Mouse (Mus musculus) embryonic facial prominence, embryonic 15.5 days (tissue): ENCODE data around the gene Usp1. TPM values are rescaled to one million over a fixed set of nuclear protein-coding genes. Genes with fewer than 3 reads are reported as not detected.

ENCODE experiments used
- ATAC-seq: fragments of 200-750 bp; cut with Nextera tagmentation; 2 replicates; pipeline ENCODE4 v1.8.0; 2017; ENCODE audit warnings: low read depth, moderate TSS enrichment; ENCODE audit not compliant: insufficient number of reproducible peaks, low FRiP score, low TSS enrichment
- H3K27ac ChIP-seq: fragments of 300-500 bp; sonication (generic); replicated peaks from 2 replicates; pipeline ENCODE4 v1.5.1; 2015; ENCODE audit warnings: mild to moderate bottlenecking, inconsistent platforms
- H3K27me3 ChIP-seq: fragments of 300-500 bp; sonication (generic); 2 replicates; pipeline ENCODE4 v1.6.1; 2015; ENCODE audit warnings: inconsistent platforms
- H3K36me3 ChIP-seq: fragments of 300-500 bp; sonication (generic); 2 replicates; pipeline ENCODE4 v1.6.1; 2015; ENCODE audit warnings: mild to moderate bottlenecking, inconsistent platforms
- H3K4me1 ChIP-seq: fragments of 300-500 bp; sonication (generic); 2 replicates; pipeline ENCODE4 v1.6.1; 2015; ENCODE audit warnings: inconsistent platforms
- H3K4me2 ChIP-seq: fragments of 300-500 bp; sonication (generic); replicated peaks from 2 replicates; pipeline ENCODE4 v1.6.1; 2015; ENCODE audit warnings: mild to moderate bottlenecking, inconsistent platforms
- H3K4me3 ChIP-seq: fragments of 300-500 bp; sonication (generic); replicated peaks from 2 replicates; pipeline ENCODE4 v1.5.1; 2015; ENCODE audit warnings: mild to moderate bottlenecking, inconsistent platforms
- H3K9ac ChIP-seq: fragments of 300-500 bp; sonication (generic); 2 replicates; pipeline ENCODE4 v1.6.1; 2015; ENCODE audit warnings: inconsistent platforms
- H3K9me3 ChIP-seq: fragments of 300-500 bp; sonication (generic); replicated peaks from 2 replicates; pipeline ENCODE4 v1.6.1; 2016; ENCODE audit warnings: inconsistent platforms
- WGBS: fragments of 180-500 bp; shearing (Covaris S2); methylation state at CpG from one replicate; pipeline ENCODE4 v1.1.7; 2015; 5-methylcytosine and 5-hydroxymethylcytosine counted together
- polyA plus RNA-seq: library from polyadenylated mRNA; unstranded; fragments of >200 nt; fragmentation: Nextera tagmentation; extraction: Ambion mirVana; gene quantifications from 2 replicates; pipeline ENCODE4 v1.2.1, GENCODE M21; 2015

Gene Usp1
- 78.7 and 90.3 TPM in 2 replicates for polyA plus RNA-seq

DNA sequence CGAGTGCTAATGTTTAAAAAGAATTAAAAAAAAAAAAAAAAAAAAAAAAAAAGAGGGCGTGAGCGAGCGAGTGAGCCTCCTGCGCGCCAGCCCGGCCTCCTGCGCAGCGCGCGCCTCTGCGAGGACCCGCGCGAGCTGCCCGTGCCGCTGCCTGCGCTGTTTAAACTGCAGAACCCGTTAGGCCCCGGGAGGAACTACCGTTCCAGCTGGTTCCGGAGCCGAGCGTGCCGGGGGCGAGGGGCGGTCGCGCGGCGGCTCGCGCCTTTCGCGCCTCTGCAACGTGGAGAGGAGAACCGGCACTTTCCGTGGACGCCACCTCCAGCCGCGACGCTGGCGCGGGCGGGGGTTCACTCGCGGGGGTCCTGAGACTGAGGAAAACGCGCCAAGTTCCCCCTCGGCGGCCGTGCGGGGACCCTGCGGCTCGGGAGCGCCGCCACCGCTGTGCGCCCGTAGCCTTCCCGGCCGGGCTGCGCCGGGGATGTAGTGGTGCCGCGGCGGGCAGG is at the start of gene Usp1:
Usp1 (plus strand) TSS at position 243 of the 503 bp plus-strand sequence.
- Histone ChIP-seq H3K9me3 (no peaks in the 10 kb centered on the region), H3K4me1 (peaks cover 18% of the 10 kb centered on the region), H3K4me2 (peak within 1 kb of the TSS; percentile 77), H3K9ac (peak within 1 kb of the TSS; percentile 77), H3K27ac (peak within 1 kb of the TSS; percentile 100), H3K27me3 (no peaks in the 10 kb centered on the region), H3K4me3 (peak within 1 kb of the TSS; percentile 64), H3K36me3 (no peaks in the 10 kb centered on the region)
- ATAC-seq, result peak; percentile 58
- 0% methylated on average over 45 of the region's 67 CpGs for WGBS

DNA sequence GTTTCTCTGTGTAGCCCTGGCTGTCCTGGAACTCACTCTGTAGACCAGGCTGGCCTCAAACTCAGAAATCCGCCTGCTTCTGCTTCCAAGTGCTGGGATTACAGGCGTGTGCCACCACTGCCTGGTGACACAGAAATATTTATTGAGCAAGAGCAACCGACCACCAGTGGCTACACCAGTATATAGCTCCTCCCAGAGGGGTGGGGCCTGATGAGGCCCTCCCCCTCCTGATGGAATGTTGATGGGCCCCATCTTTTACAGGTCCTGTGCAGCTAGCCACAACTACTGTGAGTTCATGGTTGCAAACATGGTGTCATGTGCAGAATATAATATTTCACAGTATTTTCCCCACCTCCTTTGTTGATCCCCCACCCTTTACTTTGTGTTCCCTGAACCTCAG is 40.9 kb upstream of the Usp1 start:
- Histone ChIP-seq H3K9ac (no peak overlapping the region), H3K9me3 (no peaks in the 10 kb centered on the region), H3K36me3 (no peaks in the 10 kb centered on the region), H3K4me1 (no peaks in the 10 kb centered on the region), H3K4me3 (no peak overlapping the region), H3K27ac (no peak overlapping the region), H3K4me2 (no peak overlapping the region), H3K27me3 (no peaks in the 10 kb centered on the region)
- no peak for ATAC-seq
- 68% methylated on average over 3 of the region's 3 CpGs for WGBS

DNA sequence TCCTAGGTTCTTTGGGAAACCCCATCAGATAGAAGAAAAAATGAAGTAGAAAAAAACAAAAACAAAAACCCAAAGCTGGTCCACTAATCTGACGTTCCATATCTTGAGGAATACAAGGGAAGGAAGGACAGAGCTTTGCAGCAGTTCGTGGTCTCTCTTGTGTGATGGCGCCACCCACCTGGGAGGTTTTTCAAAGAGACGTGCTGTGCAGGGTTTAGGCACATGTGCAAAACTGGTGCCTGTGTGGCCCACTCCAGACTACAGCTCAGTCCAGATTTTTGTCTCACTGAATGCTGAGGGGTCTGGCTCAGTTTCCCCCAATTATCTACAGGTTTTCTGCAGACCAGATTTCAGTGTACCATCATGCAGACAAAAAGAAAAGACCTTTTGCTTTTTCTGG is 37.2 kb upstream of the Usp1 start:
- Histone ChIP-seq H3K4me3 (no peak overlapping the region), H3K4me2 (no peak overlapping the region), H3K9ac (no peak overlapping the region), H3K27me3 (no peaks in the 10 kb centered on the region), H3K4me1 (no peaks in the 10 kb centered on the region), H3K27ac (no peak overlapping the region), H3K36me3 (no peaks in the 10 kb centered on the region), H3K9me3 (no peaks in the 10 kb centered on the region)
- no peak for ATAC-seq
- WGBS, result 67% methylated on average over 4 of the region's 4 CpGs

DNA sequence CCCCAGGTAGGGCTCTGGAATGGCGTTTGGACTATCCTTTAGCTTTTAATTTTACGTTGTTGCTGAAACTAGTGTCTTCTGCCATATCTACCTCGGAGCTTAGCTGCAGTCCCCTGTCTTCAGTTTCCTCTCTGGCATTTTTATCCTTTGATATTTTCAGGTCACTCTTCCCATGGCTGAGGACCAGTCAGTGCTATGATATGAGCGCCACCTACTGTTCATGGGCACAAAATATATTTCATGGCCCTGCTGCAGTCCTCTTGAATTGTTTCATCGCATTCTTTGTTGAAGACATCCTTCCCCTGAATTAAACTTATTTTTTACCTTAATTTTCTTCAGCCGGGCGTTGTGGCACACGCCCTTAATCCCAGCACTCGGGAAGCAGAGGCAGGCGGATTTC is 36.5 kb upstream of the Usp1 start:
- 16% methylated on average over 10 of the region's 10 CpGs for WGBS
- Histone ChIP-seq H3K4me2 (no peak overlapping the region), H3K27ac (no peak overlapping the region), H3K9me3 (no peaks in the 10 kb centered on the region), H3K9ac (no peak overlapping the region), H3K36me3 (no peaks in the 10 kb centered on the region), H3K27me3 (no peaks in the 10 kb centered on the region), H3K4me3 (no peak overlapping the region), H3K4me1 (no peaks in the 10 kb centered on the region)
- no peak for ATAC-seq

DNA sequence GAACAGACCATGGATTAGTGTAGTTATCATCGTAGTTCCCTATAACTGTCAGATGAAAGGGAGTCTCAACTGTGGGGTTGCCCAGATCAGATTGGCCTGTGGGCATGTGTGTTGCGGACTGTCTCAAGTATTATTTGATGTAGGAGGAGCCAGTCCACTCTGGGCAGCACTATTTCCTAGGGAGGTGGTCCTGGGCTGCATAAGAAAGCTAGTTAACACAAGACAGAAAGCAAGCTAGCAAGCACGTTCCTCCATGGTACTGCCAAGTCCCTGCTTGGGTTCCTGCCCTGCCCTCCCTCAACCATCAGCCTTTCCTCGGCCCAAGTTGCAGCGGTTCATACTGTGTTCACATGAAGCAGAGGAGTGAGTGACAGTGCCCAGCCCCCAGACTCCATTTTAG is 13.4 kb upstream of the Usp1 start:
- Histone ChIP-seq H3K4me2 (no peak overlapping the region), H3K4me3 (no peak overlapping the region), H3K27me3 (no peaks in the 10 kb centered on the region), H3K9me3 (no peaks in the 10 kb centered on the region), H3K27ac (no peak overlapping the region), H3K36me3 (no peaks in the 10 kb centered on the region), H3K4me1 (no peaks in the 10 kb centered on the region), H3K9ac (no peak overlapping the region)
- ATAC-seq, result no peak
- 81% methylated on average over 5 of the region's 5 CpGs for WGBS

DNA sequence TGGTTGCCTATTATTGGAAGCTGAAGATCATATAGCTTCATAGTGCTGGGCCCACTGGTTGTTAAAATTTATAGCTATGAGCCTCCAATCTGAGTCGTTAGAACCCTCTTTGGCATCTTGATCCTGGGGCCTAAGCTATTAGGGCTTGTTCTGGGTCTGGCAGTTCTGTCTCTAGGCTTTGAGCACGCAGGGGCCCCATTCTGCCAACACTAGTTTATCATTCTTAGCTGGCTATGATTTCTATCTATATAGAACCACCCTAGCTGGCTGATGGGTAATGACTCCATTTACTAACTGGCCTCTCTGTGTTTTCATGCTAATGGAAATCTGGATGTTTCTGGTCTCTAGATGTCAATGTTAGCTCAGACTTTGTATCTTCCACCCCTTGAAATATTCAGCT is 5.9 kb upstream of the Usp1 start:
- no peak overlapping the region for H3K4me3 ChIP-seq
- no peaks in the 10 kb centered on the region for H3K36me3 ChIP-seq
- H3K27ac ChIP-seq, result no peak overlapping the region
- 83% methylated on average over 2 of the region's 2 CpGs for WGBS
- no peak overlapping the region for H3K4me2 ChIP-seq
- ATAC-seq, result no peak
- no peaks in the 10 kb centered on the region for H3K9me3 ChIP-seq
- no peak overlapping the region for H3K9ac ChIP-seq
- peaks cover 5% of the 10 kb centered on the region; the same call in 1 of the 2 replicates for H3K4me1 ChIP-seq
- no peaks in the 10 kb centered on the region for H3K27me3 ChIP-seq

DNA sequence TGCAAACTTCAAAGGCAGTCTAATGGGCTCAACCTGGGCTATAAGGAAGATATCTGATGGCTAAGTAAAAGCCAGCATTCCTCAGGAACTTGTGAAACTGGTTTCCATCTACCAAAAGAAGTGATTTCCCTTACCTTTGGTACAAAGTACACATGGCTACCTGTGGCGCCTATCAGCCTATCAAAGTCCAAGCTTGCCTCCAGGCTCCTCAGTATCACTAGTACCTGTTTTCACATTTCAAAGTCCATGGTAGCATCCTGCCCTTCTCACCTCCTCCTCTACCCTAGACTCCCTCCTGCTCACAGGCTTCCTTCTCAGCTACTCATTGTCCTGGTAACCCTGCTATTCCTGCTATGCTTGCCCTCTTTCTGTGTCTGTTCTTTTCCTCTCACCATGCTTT is 5.4 kb upstream of the Usp1 start:
- 88% methylated on average over 1 of the region's 1 CpGs for WGBS
- no peaks in the 10 kb centered on the region for H3K36me3 ChIP-seq
- no peak overlapping the region for H3K4me2 ChIP-seq
- H3K4me1 ChIP-seq, result peaks cover 5% of the 10 kb centered on the region; the same call in 1 of the 2 replicates
- H3K9me3 ChIP-seq, result no peaks in the 10 kb centered on the region
- no peak overlapping the region for H3K27ac ChIP-seq
- H3K9ac ChIP-seq, result no peak overlapping the region
- no peak for ATAC-seq
- no peaks in the 10 kb centered on the region for H3K27me3 ChIP-seq
- H3K4me3 ChIP-seq, result no peak overlapping the region

DNA sequence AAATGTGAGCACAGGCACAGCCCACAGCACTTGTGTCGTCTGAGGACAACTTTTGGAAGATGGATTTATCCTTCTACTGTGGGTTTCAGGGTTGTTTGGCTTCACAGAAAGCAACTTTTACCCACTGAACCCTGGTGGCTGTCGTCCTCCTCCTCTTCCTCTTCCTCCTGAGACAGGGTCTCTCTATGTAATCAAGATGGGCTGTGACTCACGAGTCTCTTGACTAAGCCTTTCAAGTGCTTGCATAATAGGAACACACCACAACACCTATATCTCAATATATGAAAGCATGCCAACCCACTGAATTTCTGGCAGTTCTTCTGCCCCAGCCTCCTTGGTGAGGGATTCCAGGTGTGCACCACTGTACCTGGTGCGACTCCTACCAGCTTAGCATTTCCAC is 2.7 kb upstream of the Usp1 start:
- WGBS, result 85% methylated on average over 4 of the region's 4 CpGs
- H3K9ac ChIP-seq, result no peak overlapping the region
- no peak overlapping the region for H3K4me3 ChIP-seq
- no peaks in the 10 kb centered on the region for H3K27me3 ChIP-seq
- H3K4me2 ChIP-seq, result no peak overlapping the region
- no peaks in the 10 kb centered on the region for H3K9me3 ChIP-seq
- H3K36me3 ChIP-seq, result no peaks in the 10 kb centered on the region
- peaks cover 16% of the 10 kb centered on the region for H3K4me1 ChIP-seq
- H3K27ac ChIP-seq, result no peak overlapping the region
- ATAC-seq, result no peak

DNA sequence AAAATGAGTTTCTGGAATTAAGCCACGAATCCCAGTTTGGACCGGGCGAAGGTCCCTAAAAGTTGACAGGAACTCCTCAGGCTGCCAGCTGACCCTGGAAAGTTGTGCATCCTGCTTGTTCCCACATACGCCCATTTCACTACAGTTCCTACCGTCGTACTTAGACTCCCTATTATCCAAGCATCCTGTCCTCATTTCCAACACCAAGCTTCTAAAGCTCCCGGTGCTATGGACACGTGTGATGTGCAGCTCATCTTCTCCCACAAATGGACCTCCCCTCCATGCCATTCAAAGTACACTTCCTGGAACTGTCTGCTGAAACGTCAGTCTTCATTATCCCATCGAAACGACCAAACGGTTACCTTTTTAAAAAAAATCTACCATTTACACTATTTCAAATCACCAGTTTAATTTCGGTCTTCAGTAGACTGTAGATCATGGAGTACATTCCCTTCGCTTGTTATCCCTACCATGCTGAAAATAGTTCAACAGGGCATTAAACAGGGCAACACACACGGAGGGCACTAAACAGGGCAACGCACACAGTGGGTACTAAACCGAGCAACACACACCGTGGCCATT is 1.5 kb upstream of the Usp1 start:
- Histone ChIP-seq H3K4me1 (peaks cover 18% of the 10 kb centered on the region), H3K9me3 (no peaks in the 10 kb centered on the region), H3K36me3 (no peaks in the 10 kb centered on the region), H3K4me2 (peak overlapping the region; percentile 77), H3K4me3 (peak overlapping the region; percentile 64), H3K27ac (peak overlapping the region; percentile 98), H3K27me3 (no peaks in the 10 kb centered on the region), H3K9ac (peak overlapping the region; percentile 77)
- ATAC-seq, result no peak
- 11% methylated on average over 18 of the region's 18 CpGs for WGBS

DNA sequence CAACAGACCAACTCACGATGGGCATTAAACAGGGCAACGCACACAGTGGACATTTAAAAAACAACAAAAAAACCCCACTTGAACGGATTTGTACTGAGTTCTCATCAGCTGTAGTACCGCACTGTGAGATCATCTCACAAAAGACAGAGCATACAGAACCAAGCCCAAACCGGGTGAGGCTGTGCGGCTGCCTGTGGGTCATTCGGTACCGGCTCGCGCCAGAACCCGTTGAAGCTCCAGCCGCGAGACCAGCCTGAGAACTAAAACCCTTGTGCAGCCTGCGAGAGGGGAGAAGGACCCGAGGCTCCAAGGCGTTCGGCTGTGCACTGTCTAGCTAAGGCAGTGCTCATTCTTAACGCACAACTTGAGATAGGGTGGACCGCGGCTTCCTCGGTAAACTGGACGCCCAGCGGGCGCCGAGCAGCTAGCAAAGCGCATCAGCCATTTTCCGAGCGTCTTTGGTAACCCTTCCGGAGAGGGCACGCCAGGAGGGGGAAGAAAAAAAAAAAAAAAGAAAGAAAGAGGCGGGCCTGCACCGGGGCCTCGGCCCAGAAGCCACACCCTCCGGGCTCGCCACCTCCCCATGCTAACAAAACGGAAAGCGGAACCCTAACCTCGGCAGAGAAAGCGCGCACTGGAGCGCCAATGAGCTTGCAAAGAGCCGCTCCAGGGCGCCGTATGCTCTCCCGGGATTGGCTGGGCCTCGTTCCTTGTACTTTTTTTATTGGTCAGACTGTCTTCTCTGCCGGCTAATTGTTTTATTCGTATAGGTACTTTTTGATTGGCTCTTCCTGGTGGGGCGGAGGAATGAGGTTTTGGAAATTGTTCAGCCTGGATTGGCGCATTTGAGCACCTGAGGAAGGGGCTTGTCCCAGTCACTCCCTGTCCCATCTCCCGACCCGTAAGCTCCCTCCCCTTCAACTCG is 705 bp upstream of the Usp1 start:
- ATAC-seq, result peak; percentile 97
- H3K4me2 ChIP-seq, result peak overlapping the region; percentile 77
- H3K9ac ChIP-seq, result peak overlapping the region; percentile 77
- no peaks in the 10 kb centered on the region for H3K9me3 ChIP-seq
- peak overlapping the region; percentile 100 for H3K27ac ChIP-seq
- H3K27me3 ChIP-seq, result no peaks in the 10 kb centered on the region
- H3K36me3 ChIP-seq, result no peaks in the 10 kb centered on the region
- peaks cover 18% of the 10 kb centered on the region for H3K4me1 ChIP-seq
- H3K4me3 ChIP-seq, result peak overlapping the region; percentile 64
- under 1% methylated on average over 53 of the region's 53 CpGs for WGBS

DNA sequence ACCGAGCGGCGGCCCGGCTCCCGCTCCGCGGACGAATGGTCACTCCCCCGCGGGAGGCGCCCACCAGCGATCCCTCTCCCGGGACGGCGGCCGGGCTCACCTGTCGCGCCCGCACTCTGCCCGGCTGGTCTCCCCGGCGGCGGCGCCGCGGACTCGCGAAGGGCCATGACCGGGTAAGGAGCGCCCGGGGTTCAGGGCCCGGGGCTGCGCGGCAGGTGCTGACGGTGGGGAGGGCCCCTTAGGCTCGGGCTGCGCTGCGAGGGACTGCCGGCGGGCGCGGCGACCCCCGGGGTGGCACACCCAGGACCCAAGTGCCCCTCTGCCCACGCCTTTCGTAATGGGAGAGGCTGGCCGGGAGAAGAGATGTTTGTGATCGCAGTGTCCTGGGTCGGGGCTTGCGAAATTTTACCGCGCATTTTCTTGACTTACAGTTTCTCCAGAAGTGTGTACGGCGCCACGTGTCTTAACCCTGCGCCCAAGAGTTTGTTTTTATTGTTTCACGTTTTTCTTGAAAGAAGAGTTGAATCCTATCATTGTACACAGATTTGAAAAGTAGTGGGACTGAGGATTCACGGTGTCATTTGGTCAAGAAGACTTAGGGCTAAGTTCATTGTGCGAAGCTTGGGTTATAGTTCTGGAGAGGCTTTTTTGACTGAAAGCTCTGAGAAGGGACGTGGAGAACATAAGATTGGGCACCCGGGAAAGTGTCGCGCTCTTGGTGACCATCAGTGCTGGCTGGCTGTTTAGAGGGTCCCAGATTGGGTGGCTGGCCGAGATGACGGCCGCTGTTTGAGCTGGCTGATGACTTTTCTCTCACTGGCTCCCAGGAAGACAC is 678 bp downstream of the Usp1 start:
- WGBS, result under 1% methylated on average over 65 of the region's 66 CpGs

More for the DNA sequence above, 678 bp downstream of the Usp1 start:
- Histone ChIP-seq H3K9ac (peak overlapping the region; percentile 68), H3K9me3 (no peaks in the 10 kb centered on the region), H3K36me3 (peaks cover 2% of the 10 kb centered on the region; the same call in 1 of the 2 replicates), H3K4me3 (peak overlapping the region; percentile 64), H3K27ac (peak overlapping the region; percentile 100), H3K4me1 (peaks cover 18% of the 10 kb centered on the region), H3K4me2 (peak overlapping the region; percentile 77), H3K27me3 (no peaks in the 10 kb centered on the region)
- peak; percentile 0; the same call in 1 of the 2 replicates for ATAC-seq
